Mouse (Mus musculus) hindbrain, embryonic 11.5 days (tissue): ENCODE measurements around the gene Mfap3. TPM values are rescaled to one million over a fixed set of nuclear protein-coding genes. Genes with fewer than 3 reads are reported as not detected.
"Not testable (repeated sequence)": the region's sequence is repeated elsewhere in the genome, so short reads cannot be mapped to it uniquely, and the experiment has no call there.

Source experiments
- ATAC-seq: fragments of 200-750 bp; cut with Nextera tagmentation; 2 replicates; pipeline ENCODE4 v1.8.0; 2017; ENCODE audit warnings: mild to moderate bottlenecking, moderate TSS enrichment, moderate library complexity; ENCODE audit not compliant: low FRiP score
- DNase-seq: peaks from one replicate; pipeline ENCODE4 v3.0.0-alpha.2; 2015; ENCODE audit warnings: low spot score
- H3K27ac ChIP-seq: fragments of 300-500 bp; sonication (generic); 2 replicates; pipeline ENCODE4 v1.5.1; 2014; ENCODE audit warnings: mild to moderate bottlenecking, low read depth, low read length
- H3K27me3 ChIP-seq: fragments of 300-500 bp; sonication (generic); 2 replicates; pipeline ENCODE4 v1.6.1; 2014; ENCODE audit warnings: mild to moderate bottlenecking, low read length, moderate library complexity, mixed read lengths; ENCODE audit not compliant: control insufficient read depth, insufficient read depth
- H3K36me3 ChIP-seq: fragments of 300-500 bp; sonication (generic); 2 replicates; pipeline ENCODE4 v1.6.1; 2014; ENCODE audit warnings: mild to moderate bottlenecking, low read length, moderate library complexity, mixed read lengths; ENCODE audit not compliant: control insufficient read depth, insufficient read depth
- H3K4me1 ChIP-seq: fragments of 300-500 bp; sonication (generic); replicated peaks from 2 replicates; pipeline ENCODE4 v1.6.1; 2014; ENCODE audit warnings: low read length, mixed read lengths; ENCODE audit not compliant: control insufficient read depth, insufficient read depth
- H3K4me2 ChIP-seq: fragments of 300-500 bp; sonication (generic); replicated peaks from 2 replicates; pipeline ENCODE4 v1.6.1; 2014; ENCODE audit warnings: mild to moderate bottlenecking, low read depth, low read length
- H3K4me3 ChIP-seq: fragments of 300-500 bp; sonication (generic); 2 replicates; pipeline ENCODE4 v1.5.1; 2014; ENCODE audit warnings: low read depth, low read length
- H3K9ac ChIP-seq: fragments of 300-500 bp; sonication (generic); 2 replicates; pipeline ENCODE4 v1.6.1; 2014; ENCODE audit warnings: low read depth, low read length
- H3K9me3 ChIP-seq: fragments of 300-500 bp; sonication (generic); 2 replicates; pipeline ENCODE4 v1.6.1; 2016; ENCODE audit warnings: low read length; ENCODE audit not compliant: control insufficient read depth
- WGBS: fragments of 180-500 bp; shearing (Covaris S2); extraction: QIAGEN DNeasy Blood & Tissue Kit; methylation state at CpG from one replicate; pipeline ENCODE4 v1.1.7; 2014; 5-methylcytosine and 5-hydroxymethylcytosine counted together
- polyA plus RNA-seq: library from polyadenylated mRNA; unstranded; fragments of >200 nt; fragmentation: Nextera tagmentation; extraction: Ambion mirVana; gene quantifications from 2 replicates; pipeline ENCODE4 v1.2.1, GENCODE M21; 2014

Gene Mfap3
- polyA plus RNA-seq, 1 experiment from 2014 or later: 50.7 TPM

DNA sequence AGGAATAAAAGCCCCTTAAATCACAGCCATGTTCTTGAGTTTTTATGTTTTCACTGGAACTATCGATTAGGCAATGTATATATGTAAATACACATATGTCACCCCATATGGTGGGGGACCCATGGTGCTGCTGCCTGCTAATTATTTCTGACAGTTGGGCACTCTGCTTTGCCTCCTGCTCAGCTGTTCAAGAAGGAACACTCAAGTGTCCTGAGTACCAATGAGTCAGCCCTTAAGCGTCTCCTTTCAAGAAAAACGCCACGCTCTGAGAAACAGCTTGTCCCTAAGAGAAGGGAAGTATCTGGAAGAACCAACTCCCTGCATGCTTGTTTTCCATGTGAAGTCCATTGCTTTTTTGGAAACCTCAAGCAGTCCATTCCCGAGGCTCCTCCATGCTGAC is 17.4 kb downstream of the Mfap3 start:
- H3K27me3 ChIP-seq: no peaks in the 10 kb centered on the region
- no peaks in the 10 kb centered on the region for H3K9me3 ChIP-seq
- H3K9ac ChIP-seq: no peak overlapping the region
- H3K4me3 ChIP-seq: no peak overlapping the region
- H3K36me3 ChIP-seq: no peaks in the 10 kb centered on the region
- H3K4me2 ChIP-seq: no peak overlapping the region
- H3K27ac ChIP-seq: no peak overlapping the region
- peaks cover 5% of the 10 kb centered on the region for H3K4me1 ChIP-seq
- WGBS: 89% methylated on average over 5 of the region's 5 CpGs
- DNase-seq (no peak), ATAC-seq (no peak)

DNA sequence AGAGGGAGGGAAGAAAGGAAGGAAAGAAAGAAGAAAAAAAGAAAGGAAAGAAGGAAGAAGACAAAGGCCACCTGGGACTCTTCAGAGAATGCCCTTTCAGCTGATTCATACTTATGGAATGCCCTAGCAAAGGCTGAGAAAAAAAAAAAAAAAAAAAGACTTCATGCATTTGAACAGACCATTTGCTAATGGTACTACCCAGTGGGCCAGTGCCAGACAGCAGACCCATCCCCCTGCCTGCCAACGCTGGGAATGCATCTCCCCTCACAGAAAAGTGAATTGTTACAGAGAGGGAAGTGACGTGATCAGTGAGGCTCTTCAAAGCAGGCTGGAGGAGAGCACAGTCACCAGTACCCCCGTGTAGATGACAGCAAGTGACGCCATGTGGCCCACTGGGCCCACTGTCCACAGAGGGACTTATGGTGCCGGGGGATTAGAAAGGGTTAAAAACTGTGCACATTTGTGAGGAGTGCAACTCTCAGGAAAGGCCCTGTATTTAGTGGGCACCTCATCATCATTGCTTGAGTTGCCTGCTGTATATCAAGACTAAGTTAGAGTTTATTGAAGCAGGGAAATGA is 21.5 kb downstream of the Mfap3 start:
- ATAC-seq (no peak), DNase-seq (no peak)
- Histone ChIP-seq H3K36me3 (no peaks in the 10 kb centered on the region), H3K4me3 (no peak overlapping the region), H3K9me3 (no peaks in the 10 kb centered on the region), H3K4me1 (no peaks in the 10 kb centered on the region), H3K9ac (no peak overlapping the region), H3K4me2 (no peak overlapping the region), H3K27ac (no peak overlapping the region), H3K27me3 (no peaks in the 10 kb centered on the region)
- WGBS: 85% methylated on average over 5 of the region's 5 CpGs

DNA sequence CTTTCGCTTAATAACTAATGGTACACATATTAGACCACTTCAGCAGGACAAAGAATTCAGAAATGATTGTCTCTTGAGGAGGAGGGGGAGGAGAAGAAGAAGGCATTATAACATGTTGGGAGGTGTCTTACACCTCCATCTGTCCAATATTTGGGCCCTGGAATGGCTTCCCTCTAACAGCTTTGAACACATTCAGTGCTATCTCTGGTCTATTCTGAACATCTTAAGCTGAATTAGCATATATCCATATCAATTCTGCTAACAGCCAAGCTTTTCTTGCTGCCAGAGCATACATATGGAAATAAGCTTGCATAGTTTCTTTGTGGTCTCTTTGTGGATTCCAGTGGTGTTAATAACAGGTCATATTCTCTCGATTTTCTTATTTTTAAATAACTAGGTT is 22.2 kb downstream of the Mfap3 start:
- Histone ChIP-seq H3K27me3 (no peaks in the 10 kb centered on the region), H3K4me3 (no peak overlapping the region), H3K27ac (no peak overlapping the region), H3K36me3 (no peaks in the 10 kb centered on the region), H3K4me2 (no peak overlapping the region), H3K4me1 (no peaks in the 10 kb centered on the region), H3K9ac (no peak overlapping the region), H3K9me3 (no peaks in the 10 kb centered on the region)
- DNase-seq (no peak), ATAC-seq (no peak)
- 88% methylated on average over 2 of the region's 2 CpGs for WGBS

DNA sequence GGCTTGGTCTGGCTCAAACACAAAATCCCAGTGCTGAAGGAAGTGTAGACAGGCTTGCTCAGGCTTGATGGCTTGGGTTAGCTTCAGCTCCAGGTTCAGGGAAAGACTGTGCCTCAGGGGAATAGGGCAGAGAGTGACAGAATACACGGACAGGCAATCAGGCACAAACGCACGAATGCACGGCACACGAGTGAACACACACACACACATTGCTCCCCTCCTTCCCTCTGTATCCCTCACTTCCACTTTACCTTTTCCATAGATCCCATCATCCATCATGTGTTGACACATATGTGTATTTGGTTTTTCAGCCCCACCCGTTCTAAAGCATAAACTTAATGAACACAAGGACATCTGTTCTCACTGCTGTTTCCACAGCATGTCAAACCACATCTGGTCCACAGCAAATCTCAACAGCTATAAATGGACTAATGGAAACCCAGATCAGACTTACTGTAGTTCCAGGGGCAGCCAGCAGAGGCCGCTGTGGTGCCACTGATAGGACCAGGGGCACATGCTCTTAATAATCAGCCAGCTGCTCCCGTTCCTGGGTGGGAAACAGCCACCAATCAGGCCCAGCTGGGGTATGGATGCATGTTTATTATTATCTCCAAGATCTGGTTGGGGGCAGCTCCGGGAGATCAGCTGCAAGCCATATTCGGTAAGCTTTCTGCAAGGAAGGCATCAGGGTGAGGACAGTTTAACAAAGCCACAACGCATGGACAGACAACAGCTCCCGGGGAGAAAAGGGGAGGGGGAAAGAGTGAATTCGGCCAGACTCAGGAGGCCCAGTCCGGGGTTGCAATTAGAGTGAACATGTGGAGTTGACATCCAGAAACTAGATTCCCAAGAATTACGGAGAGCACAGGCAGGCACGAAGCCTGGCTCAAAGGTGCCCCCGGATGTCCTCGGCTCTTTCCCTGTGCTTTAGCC is 30.4 kb downstream of the Mfap3 start:
- H3K36me3 ChIP-seq: no peaks in the 10 kb centered on the region
- H3K4me1 ChIP-seq: peaks cover 10% of the 10 kb centered on the region
- H3K4me2 ChIP-seq: no peak overlapping the region
- DNase-seq (peak; percentile 97), ATAC-seq (peak; percentile 78)
- H3K9me3 ChIP-seq: no peaks in the 10 kb centered on the region
- H3K27me3 ChIP-seq: no peaks in the 10 kb centered on the region
- 27% methylated on average over 18 of the region's 18 CpGs for WGBS
- peak overlapping the region; percentile 17; the same call in 1 of the 2 replicates for H3K27ac ChIP-seq
- no peak overlapping the region for H3K4me3 ChIP-seq
- no peak overlapping the region for H3K9ac ChIP-seq

DNA sequence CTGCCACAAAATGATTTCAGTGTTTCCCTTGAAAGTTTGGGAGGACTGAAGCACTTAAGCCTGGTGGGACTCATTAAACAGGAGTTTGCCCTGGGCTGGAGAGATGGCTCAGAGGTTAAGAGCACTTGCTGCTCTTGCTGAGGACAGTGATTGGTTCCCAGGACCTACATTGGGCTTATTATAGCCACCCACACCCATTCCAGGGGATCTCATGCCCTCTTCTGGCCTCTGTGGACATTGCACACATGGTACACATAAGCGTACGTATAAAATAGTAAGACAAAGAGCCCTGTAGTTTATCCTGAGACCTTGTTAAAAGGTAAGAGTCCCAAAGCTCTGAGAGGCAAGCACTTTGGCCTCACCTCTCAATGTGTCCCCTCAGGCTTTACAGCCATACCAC is 31.8 kb downstream of the Mfap3 start:
- Histone ChIP-seq H3K36me3 (no peaks in the 10 kb centered on the region), H3K9me3 (no peaks in the 10 kb centered on the region), H3K9ac (no peak overlapping the region), H3K27me3 (no peaks in the 10 kb centered on the region), H3K27ac (no peak overlapping the region), H3K4me1 (peaks cover 10% of the 10 kb centered on the region), H3K4me3 (no peak overlapping the region), H3K4me2 (no peak overlapping the region)
- ATAC-seq: no peak
- 93% methylated on average over 2 of the region's 2 CpGs for WGBS
- no peak for DNase-seq

DNA sequence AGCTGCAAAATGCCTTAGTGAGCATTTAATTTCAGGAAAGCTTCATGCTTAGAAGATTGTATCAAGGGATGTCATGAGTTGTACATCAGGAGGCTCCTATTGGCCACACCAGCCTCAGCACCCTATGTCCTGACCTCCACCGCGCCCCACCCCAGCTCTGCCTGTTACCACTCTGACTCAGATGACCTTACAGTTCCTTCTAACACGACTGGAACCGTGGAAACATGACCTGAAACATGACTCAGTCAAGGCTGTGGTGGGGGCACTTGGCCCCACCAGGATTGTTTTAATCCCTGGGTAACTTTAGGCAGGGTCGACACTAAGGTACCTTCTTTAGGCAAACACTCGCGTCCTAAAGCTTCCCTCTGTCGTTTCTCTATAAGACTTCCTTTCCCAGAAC is 32.6 kb downstream of the Mfap3 start:
- H3K36me3 ChIP-seq: no peaks in the 10 kb centered on the region
- H3K27ac ChIP-seq: no peak overlapping the region
- 89% methylated on average over 8 of the region's 8 CpGs for WGBS
- H3K4me2 ChIP-seq: no peak overlapping the region
- no peak overlapping the region for H3K9ac ChIP-seq
- DNase-seq (no peak), ATAC-seq (no peak)
- no peaks in the 10 kb centered on the region for H3K9me3 ChIP-seq
- peaks cover 10% of the 10 kb centered on the region for H3K4me1 ChIP-seq
- no peaks in the 10 kb centered on the region for H3K27me3 ChIP-seq
- H3K4me3 ChIP-seq: no peak overlapping the region

DNA sequence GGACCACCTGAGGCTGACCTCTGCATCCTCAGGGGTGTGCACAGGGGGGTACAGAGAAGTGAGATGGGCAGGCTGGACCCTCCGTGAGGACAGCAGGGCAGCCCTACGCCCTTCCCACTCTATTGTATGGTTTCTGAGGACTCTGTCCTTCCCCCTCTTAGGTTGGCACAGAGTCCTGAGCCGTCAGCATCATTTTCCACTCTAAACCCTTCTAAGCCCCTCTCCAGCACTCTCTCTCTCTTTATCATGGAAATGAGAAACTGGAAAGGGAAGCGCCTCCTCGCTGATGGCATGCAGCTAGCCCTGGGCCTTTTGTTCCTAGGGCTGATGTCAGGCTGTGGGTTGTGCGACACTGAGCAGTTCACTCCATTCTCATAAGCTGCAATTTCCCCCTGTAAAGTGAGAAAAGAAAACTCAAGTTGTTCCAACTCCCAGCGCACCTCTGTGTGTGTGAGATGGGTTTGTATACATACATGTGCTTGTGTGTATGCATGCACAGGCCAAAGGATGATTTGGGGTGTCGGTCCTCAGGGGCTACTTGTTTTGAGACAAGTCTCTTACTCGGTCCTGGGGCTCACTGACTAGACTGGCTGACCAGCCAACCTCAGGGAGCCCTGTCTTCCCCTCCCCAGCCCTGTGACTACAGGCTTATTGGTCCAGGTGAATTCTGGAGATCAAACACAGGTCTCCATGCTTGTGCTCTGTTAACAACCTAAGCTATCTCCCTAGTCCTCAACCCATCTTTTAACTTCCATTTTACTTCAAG is 34.7 kb downstream of the Mfap3 start:
- H3K9me3 ChIP-seq: no peaks in the 10 kb centered on the region
- H3K27me3 ChIP-seq: no peaks in the 10 kb centered on the region
- H3K4me1 ChIP-seq: peaks cover 10% of the 10 kb centered on the region; the same call in 1 of the 2 replicates
- 0 out of 2 replicates have a peak overlapping the region, but pooled peaks have one; percentile 32 for H3K9ac ChIP-seq
- no peak overlapping the region for H3K4me2 ChIP-seq
- WGBS: 21% methylated on average over 9 of the region's 9 CpGs
- peak; percentile 76 for ATAC-seq
- H3K27ac ChIP-seq: peak overlapping the region; percentile 72
- DNase-seq: peak; percentile 55
- no peak overlapping the region for H3K4me3 ChIP-seq
- no peaks in the 10 kb centered on the region for H3K36me3 ChIP-seq

DNA sequence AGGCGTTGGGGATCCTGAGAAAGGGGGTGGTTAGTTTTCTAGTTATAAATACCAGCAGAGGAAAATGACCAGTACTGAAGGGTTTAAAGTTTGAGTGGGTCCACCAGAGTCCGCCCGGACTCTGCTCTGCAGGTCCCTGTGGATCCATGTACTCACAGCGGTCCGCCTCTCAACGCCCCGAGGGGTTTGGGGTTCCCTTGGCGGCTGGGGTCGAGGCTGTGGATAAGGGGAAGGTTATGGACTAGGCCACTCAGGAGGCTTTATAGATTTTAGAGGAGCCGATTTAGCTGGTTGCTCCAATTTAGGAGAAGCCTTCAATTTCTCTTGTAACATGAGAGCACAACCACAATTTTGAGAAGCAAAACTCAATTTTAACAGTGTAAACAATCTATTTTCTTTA is 39.5 kb downstream of the Mfap3 start:
- H3K4me3 ChIP-seq, H3K9ac ChIP-seq, H3K4me1 ChIP-seq, ATAC-seq, H3K4me2 ChIP-seq, DNase-seq, H3K9me3 ChIP-seq, H3K27ac ChIP-seq, H3K36me3 ChIP-seq, H3K27me3 ChIP-seq: not testable (repeated sequence)
- WGBS: 89% methylated on average over 8 of the region's 10 CpGs
